9 mouse cellular contexts compared by ENCODE assay signal in genomic region chr6:81987580-81987979, GRCm38 (mm10). TPM values are rescaled to one million over a fixed set of nuclear protein-coding genes. Genes with fewer than 3 reads are reported as not detected.
A peak's percentile ranks its signal among the peaks of the same experiment; 100 is the strongest.
DNase-seq lines count a peak whose midpoint lies in the region; ATAC-seq and TF ChIP-seq lines count a peak whose summit lies in the region.
"Had no signal": no experiment of that assay in that cellular context is flagged by ENCODE, and none has a peak within 500 bp of the region (broad histone marks: within the 10 kb centered on the region; RNA-seq: fewer than 3 reads in every experiment).

No protein-coding gene starts in this region.

- H3K9ac ChIP-seq in midbrain, embryonic 16.5 days (ENCODE audit: low read depth, low read length), result no peak overlapping the region
- H3K9ac ChIP-seq in kidney, embryonic 14.5 days (ENCODE audit: low read depth, low read length), result peak overlapping the region; percentile 28; the same call in 1 of the 2 replicates
- no peak overlapping the region for H3K9ac ChIP-seq in limb, embryonic 12.5 days (replicated peaks)
- H3K9ac ChIP-seq: liver, embryonic 15.5 days had no signal

- peaks cover 28% of the 10 kb centered on the region for H3K4me1 ChIP-seq in midbrain, embryonic 10.5 days
- no peaks in the 10 kb centered on the region for H3K4me1 ChIP-seq in midbrain, embryonic 16.5 days (ENCODE audit: control insufficient read depth, insufficient read depth, low read length)
- 0 out of 2 replicates have a peak, but pooled peaks cover 2% of the 10 kb centered on the region for H3K4me1 ChIP-seq in kidney, embryonic 14.5 days (ENCODE audit: control insufficient read depth, insufficient read depth, low read length)
- peaks cover 40% of the 10 kb centered on the region for H3K4me1 ChIP-seq in limb, embryonic 12.5 days (replicated peaks)
- H3K4me1 ChIP-seq: liver, embryonic 15.5 days had no signal

- intact Hi-C loops in gastrocnemius, adult 2 months (cut with DNase I), result loop anchor here (1.0 to 5.0 kb wide), 2 partner anchors 55 to 132 kb away; partner anchors contain the start of gene Eva1a

- no peaks in the 10 kb centered on the region for H3K36me3 ChIP-seq in midbrain, embryonic 10.5 days
- H3K36me3 ChIP-seq in midbrain, embryonic 16.5 days (ENCODE audit: control insufficient read depth, insufficient read depth, low read length), result no peaks in the 10 kb centered on the region
- H3K36me3 ChIP-seq in kidney, embryonic 14.5 days (ENCODE audit: control insufficient read depth, insufficient read depth, low read length), result no peaks in the 10 kb centered on the region
- no peaks in the 10 kb centered on the region for H3K36me3 ChIP-seq in limb, embryonic 12.5 days
- H3K36me3 ChIP-seq: liver, embryonic 15.5 days had no signal

- TF ChIP-seq CTCF in gastrocnemius, adult 2 months (IDR thresholded peaks at IDR 0.05), result no peak

- no peak overlapping the region for H3K4me2 ChIP-seq in midbrain, embryonic 16.5 days (ENCODE audit: low read length)
- no peak overlapping the region for H3K4me2 ChIP-seq in kidney, embryonic 14.5 days (replicated peaks; ENCODE audit: low read depth, low read length)
- no peak overlapping the region for H3K4me2 ChIP-seq in limb, embryonic 12.5 days
- H3K4me2 ChIP-seq: liver, embryonic 15.5 days had no signal

- H3K27ac ChIP-seq in midbrain, embryonic 10.5 days (replicated peaks), result peak overlapping the region; percentile 52; the same call in 1 of the 2 replicates
- no peak overlapping the region for H3K27ac ChIP-seq in midbrain, embryonic 16.5 days (ENCODE audit: low read length)
- 0 out of 2 replicates have a peak overlapping the region, but pooled peaks have one; percentile 30 for H3K27ac ChIP-seq in kidney, embryonic 14.5 days (ENCODE audit: low read depth, low read length)
- H3K27ac ChIP-seq in limb, embryonic 12.5 days, result peak overlapping the region; percentile 73
- H3K27ac ChIP-seq in gastrocnemius, adult 2 months, result no peak overlapping the region
- H3K27ac ChIP-seq: liver, embryonic 15.5 days had no signal

- H3K9me3 ChIP-seq in midbrain, embryonic 10.5 days (replicated peaks), result no peaks in the 10 kb centered on the region
- H3K9me3 ChIP-seq in midbrain, embryonic 16.5 days (replicated peaks; ENCODE audit: control insufficient read depth, low read length, poor library complexity, severe bottlenecking), result no peaks in the 10 kb centered on the region
- no peaks in the 10 kb centered on the region for H3K9me3 ChIP-seq in kidney, embryonic 14.5 days (ENCODE audit: control insufficient read depth, low read length)
- H3K9me3 ChIP-seq in limb, embryonic 12.5 days, result no peaks in the 10 kb centered on the region
- H3K9me3 ChIP-seq: liver, embryonic 15.5 days had no signal

- DNase-seq in midbrain, embryonic 10.5 days (ENCODE audit: low spot score), result no peak
- DNase-seq in brain, adult 2 months (ENCODE audit: low read depth, low spot score), result peak; percentile 16
- DNase-seq in thymus, postnatal 10 days (ENCODE audit: low spot score in 2 of 2), result no peak
- no peak for DNase-seq in gastrocnemius, postnatal 10 days
- no peak for DNase-seq in gastrocnemius, adult 2 months

- ATAC-seq in midbrain, embryonic 16.5 days, result no peak
- peak; percentile 40; the same call in 1 of the 2 replicates for ATAC-seq in kidney, embryonic 14.5 days (ENCODE audit: low FRiP score, low TSS enrichment)
- ATAC-seq in limb, embryonic 12.5 days (ENCODE audit: insufficient number of reproducible peaks, insufficient read depth, low FRiP score, low TSS enrichment, low read depth), result no peak

- WGBS in midbrain, embryonic 10.5 days, result 67% methylated on average over 3 of the region's 3 CpGs
- 62% methylated on average over 3 of the region's 3 CpGs for WGBS in midbrain, embryonic 16.5 days
- WGBS in kidney, embryonic 14.5 days, result 25% methylated on average over 3 of the region's 3 CpGs
- WGBS in limb, embryonic 12.5 days, result 45% methylated on average over 3 of the region's 3 CpGs

- H3K27me3 ChIP-seq in midbrain, embryonic 10.5 days (ENCODE audit: low read depth, poor library complexity, severe bottlenecking), result peaks cover 58% of the 10 kb centered on the region
- peaks cover 3% of the 10 kb centered on the region; the same call in 1 of the 2 replicates for H3K27me3 ChIP-seq in midbrain, embryonic 16.5 days (ENCODE audit: control insufficient read depth, insufficient read depth, low read depth, low read length)
- no peaks in the 10 kb centered on the region for H3K27me3 ChIP-seq in kidney, embryonic 14.5 days (ENCODE audit: control insufficient read depth, insufficient read depth, low read length)
- H3K27me3 ChIP-seq in limb, embryonic 12.5 days, result no peaks in the 10 kb centered on the region; the same call in 1 of the 2 replicates
- H3K27me3 ChIP-seq: liver, embryonic 15.5 days had no signal

- H3K4me3 ChIP-seq in midbrain, embryonic 10.5 days, result no peak overlapping the region
- H3K4me3 ChIP-seq in midbrain, embryonic 16.5 days (ENCODE audit: low read depth, low read length), result no peak overlapping the region
- no peak overlapping the region for H3K4me3 ChIP-seq in kidney, embryonic 14.5 days (ENCODE audit: low read length)
- no peak overlapping the region for H3K4me3 ChIP-seq in limb, embryonic 12.5 days (replicated peaks)
- no peak overlapping the region for H3K4me3 ChIP-seq in gastrocnemius, adult 2 months
- H3K4me3 ChIP-seq: liver, embryonic 15.5 days had no signal

RNA-seq across cellular contexts. Expression of gene Mrpl19, which starts 21.8 kb away (rescaled TPM):
- polyA plus RNA-seq in midbrain, embryonic 10.5 days (2016; fragmentation: Nextera tagmentation; extraction: Ambion mirVana), result 66.8 and 69.0 TPM in 2 replicates
- 38.2 and 41.7 TPM in 2 replicates for polyA plus RNA-seq in midbrain, embryonic 16.5 days (2015; fragmentation: Nextera tagmentation; extraction: Ambion mirVana)
- polyA plus RNA-seq in kidney, embryonic 14.5 days (2014; fragmentation: Nextera tagmentation; extraction: Ambion mirVana), result 56.9 and 73.2 TPM in 2 replicates
- polyA plus RNA-seq in limb, embryonic 12.5 days (2016; fragmentation: Nextera tagmentation; extraction: Ambion mirVana), result 54.8 and 59.7 TPM in 2 replicates
- 10 to 100 TPM; 22.4 to 24.9 TPM for total RNA-seq in gastrocnemius, postnatal 10 days (2021)
- total RNA-seq in gastrocnemius, adult 2 months (2021), result 10 to 100 TPM; 16.2 to 25.5 TPM

RNA-seq across cellular contexts. Expression of gene Eva1a, which starts 53.3 kb away (rescaled TPM):
- polyA plus RNA-seq in midbrain, embryonic 10.5 days (2016; fragmentation: Nextera tagmentation; extraction: Ambion mirVana), result 3.4 and 3.7 TPM in 2 replicates
- polyA plus RNA-seq in midbrain, embryonic 16.5 days (2015; fragmentation: Nextera tagmentation; extraction: Ambion mirVana), result 0.63 and 0.81 TPM in 2 replicates
- polyA plus RNA-seq in kidney, embryonic 14.5 days (2014; fragmentation: Nextera tagmentation; extraction: Ambion mirVana), result 37.3 and 45.4 TPM in 2 replicates
- 30.6 and 32.4 TPM in 2 replicates for polyA plus RNA-seq in limb, embryonic 12.5 days (2016; fragmentation: Nextera tagmentation; extraction: Ambion mirVana)
- 1 to 10 TPM; 2.0 to 2.1 TPM for total RNA-seq in gastrocnemius, postnatal 10 days (2021)
- under 1 TPM; 0.71 to 0.95 TPM for total RNA-seq in gastrocnemius, adult 2 months (2021)

Comparison
In these comparisons a context has a peak if more than half of its experiments do, and no peak if none do; other contexts are left out.
1. H3K27ac ChIP-seq: peak in midbrain, embryonic 10.5 days (single experiment), kidney, embryonic 14.5 days (single experiment) and limb, embryonic 12.5 days (single experiment); none in midbrain, embryonic 16.5 days (single experiment) and gastrocnemius, adult 2 months (single experiment).